Mouse (Mus musculus): ENCODE results near the gene Gimd1. TPM values are rescaled to one million over a fixed set of nuclear protein-coding genes. Genes with fewer than 3 reads are reported as not detected.

The Gimd1 gene
- polyA plus RNA-seq, 1 experiment from 2014 or later: not detected

GRCm38 (mm10) chr3:132683447-132684230 lies 54.0 kb downstream of the Gimd1 start, which contains the start of gene Tbck:
Gene Tbck (plus strand): TSS chr3:132684144.
- no peaks in the 10 kb centered on the region for H3K4me1 ChIP-seq (replicated peaks; ENCODE audit: control insufficient read depth, insufficient read depth, low read length)
- peak; percentile 92 for DNase-seq (ENCODE audit: low spot score)
- H3K4me2 ChIP-seq (replicated peaks; ENCODE audit: low read depth, low read length): peak within 1 kb of the TSS; percentile 62
- ATAC-seq (ENCODE audit: low FRiP score): peak; percentile 98
- H3K4me3 ChIP-seq (ENCODE audit: low read depth, low read length): peak within 1 kb of the TSS; percentile 73
- no peaks in the 10 kb centered on the region for H3K36me3 ChIP-seq (ENCODE audit: control insufficient read depth, insufficient read depth, low read length)
- under 1% methylated on average over 42 of the region's 42 CpGs for WGBS
- H3K9me3 ChIP-seq (ENCODE audit: control insufficient read depth, low read length): no peaks in the 10 kb centered on the region
- H3K9ac ChIP-seq (ENCODE audit: low read depth, low read length): peak within 1 kb of the TSS; percentile 78
- no peaks in the 10 kb centered on the region for H3K27me3 ChIP-seq (ENCODE audit: control insufficient read depth, insufficient read depth, low read length)
- H3K27ac ChIP-seq (ENCODE audit: low read depth, low read length): peak within 1 kb of the TSS; percentile 48

GRCm38 (mm10) chr3:132684231-132684928 lies 54.8 kb downstream of the Gimd1 start, which contains the start of gene Aimp1:
Gene Aimp1 (minus strand): TSS chr3:132684370.
- H3K36me3 ChIP-seq (ENCODE audit: control insufficient read depth, insufficient read depth, low read length): no peaks in the 10 kb centered on the region
- WGBS: 2% methylated on average over 27 of the region's 27 CpGs
- no peaks in the 10 kb centered on the region for H3K4me1 ChIP-seq (replicated peaks; ENCODE audit: control insufficient read depth, insufficient read depth, low read length)
- DNase-seq (ENCODE audit: low spot score) (no peak), ATAC-seq (ENCODE audit: low FRiP score) (no peak)
- H3K9ac ChIP-seq (ENCODE audit: low read depth, low read length): peak within 1 kb of the TSS; percentile 78
- no peaks in the 10 kb centered on the region for H3K27me3 ChIP-seq (ENCODE audit: control insufficient read depth, insufficient read depth, low read length)
- no peaks in the 10 kb centered on the region for H3K9me3 ChIP-seq (ENCODE audit: control insufficient read depth, low read length)
- H3K27ac ChIP-seq (ENCODE audit: low read depth, low read length): peak within 1 kb of the TSS; percentile 48
- H3K4me3 ChIP-seq (ENCODE audit: low read depth, low read length): peak within 1 kb of the TSS; percentile 73
- H3K4me2 ChIP-seq (replicated peaks; ENCODE audit: low read depth, low read length): peak within 1 kb of the TSS; percentile 62

Other genes with a start within 250 kb of the Gimd1 start
- 24.3 and 28.8 TPM in 2 replicates for gene Tbck, start 54.3 kb downstream of the Gimd1 start, polyA plus RNA-seq (2014; fragmentation: Nextera tagmentation; extraction: Ambion mirVana)
- 87.2 and 88.5 TPM in 2 replicates for gene Aimp1, start 54.5 kb downstream of the Gimd1 start, polyA plus RNA-seq (2014; fragmentation: Nextera tagmentation; extraction: Ambion mirVana)

Measured in hindbrain, embryonic 11.5 days (tissue).